Mouse (Mus musculus): Measurements from ENCODE around the gene Brca1.
"Not testable (repeated sequence)": the region's sequence is repeated elsewhere in the genome, so short reads cannot be mapped to it uniquely, and the experiment has no call there.

DNA sequence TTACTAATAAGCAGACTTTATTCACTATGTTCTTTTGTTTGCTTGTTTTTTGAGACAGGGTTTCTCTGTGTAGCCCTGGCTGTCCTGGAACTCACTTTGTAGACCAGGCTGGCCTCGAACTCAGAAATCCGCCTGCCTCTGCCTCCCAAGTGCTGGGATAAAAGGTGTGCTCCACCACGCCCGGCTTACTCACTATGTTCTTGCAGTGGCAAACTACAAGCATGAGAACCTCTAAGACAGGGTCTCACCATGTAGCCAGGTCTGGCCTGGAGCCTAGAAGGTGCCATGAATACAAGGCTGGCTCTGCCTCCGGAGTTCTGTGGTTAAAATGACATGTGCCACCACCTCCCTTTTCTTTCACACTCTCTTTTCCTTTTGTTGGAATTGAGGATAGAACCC, 85.2 kb downstream of the Brca1 start:
- not testable (repeated sequence) for TF ChIP-seq ZC3H11A (IDR thresholded peaks at IDR 0.05; ENCODE audit: borderline replicate concordance, low read depth, low read length); HCFC1 (IDR thresholded peaks at IDR 0.05; ENCODE audit: borderline replicate concordance, insufficient read depth, low read length); ZNF384 (IDR thresholded peaks at IDR 0.05; ENCODE audit: low read depth, low read length); MAFK (IDR thresholded peaks at IDR 0.05; ENCODE audit: insufficient read depth, low read depth, low read length)

Measured in ES-E14 (cell line).